Mouse (Mus musculus) heart, adult 2 months (tissue): ENCODE measurements around the gene Cuedc1.

Experiments
- CTCF ChIP-seq: fragments of 200-600 bp; IDR thresholded peaks from 2 replicates; pipeline ENCODE4 v1.8.1; 2022; ENCODE audit warnings: antibody characterized with exemption, mild to moderate bottlenecking, moderate library complexity
- EP300 ChIP-seq: fragments of 200-500 bp; IDR thresholded peaks from 2 replicates; pipeline ENCODE4 v1.6.1; 2011; ENCODE audit warnings: low read depth, low read length, control low read depth; ENCODE audit not compliant: insufficient read depth
- POLR2A ChIP-seq: fragments of 200-500 bp; IDR thresholded peaks from 2 replicates; pipeline ENCODE4 v1.6.1; 2011; ENCODE audit warnings: mild to moderate bottlenecking, low read depth, low read length, control low read depth; ENCODE audit not compliant: insufficient read depth

- no peak for TF ChIP-seq CTCF
- TF ChIP-seq POLR2A: no peak
- TF ChIP-seq EP300: no peak
These were observed 120.7 kb downstream of the Cuedc1 start for GRCm38 (mm10) chr11:88218586-88218985.
